Mouse (Mus musculus) liver, embryonic 16.5 days (tissue): ENCODE results near the gene Rpl36a-ps1. TPM values are rescaled to one million over a fixed set of nuclear protein-coding genes. Genes with fewer than 3 reads are reported as not detected.
"Not testable (repeated sequence)": the region's sequence is repeated elsewhere in the genome, so short reads cannot be mapped to it uniquely, and the experiment has no call there.

ENCODE experiments used
- ATAC-seq: fragments of 200-750 bp; cut with Nextera tagmentation; 2 replicates; pipeline ENCODE4 v1.8.0; 2017; ENCODE audit warnings: low read depth, mild to moderate bottlenecking, moderate number of reproducible peaks, moderate library complexity
- H3K27ac ChIP-seq: fragments of 300-500 bp; sonication (generic); 2 replicates; pipeline ENCODE4 v1.5.1; 2014; ENCODE audit warnings: mild to moderate bottlenecking, low read length
- H3K27me3 ChIP-seq: fragments of 300-500 bp; sonication (generic); 2 replicates; pipeline ENCODE4 v1.6.1; 2014; ENCODE audit warnings: low read depth, low read length, mixed read lengths; ENCODE audit not compliant: control insufficient read depth, insufficient read depth
- H3K36me3 ChIP-seq: fragments of 300-500 bp; sonication (generic); 2 replicates; pipeline ENCODE4 v1.6.1; 2014; ENCODE audit warnings: mild to moderate bottlenecking; ENCODE audit not compliant: control insufficient read depth, insufficient read depth
- H3K4me1 ChIP-seq: fragments of 300-500 bp; sonication (generic); 2 replicates; pipeline ENCODE4 v1.6.1; 2014; ENCODE audit warnings: low read depth, low read length, mixed read lengths; ENCODE audit not compliant: control insufficient read depth
- H3K4me2 ChIP-seq: fragments of 300-500 bp; sonication (generic); 2 replicates; pipeline ENCODE4 v1.6.1; 2014; ENCODE audit warnings: low read depth, low read length, mixed read lengths
- H3K4me3 ChIP-seq: fragments of 300-500 bp; sonication (generic); 2 replicates; pipeline ENCODE4 v1.5.1; 2014; ENCODE audit warnings: low read depth, mild to moderate bottlenecking, low read length
- H3K9ac ChIP-seq: fragments of 300-500 bp; sonication (generic); 2 replicates; pipeline ENCODE4 v1.6.1; 2014; ENCODE audit warnings: low read depth, low read length
- H3K9me3 ChIP-seq: fragments of 300-500 bp; sonication (generic); replicated peaks from 2 replicates; pipeline ENCODE4 v1.6.1; 2016; ENCODE audit warnings: low read length; ENCODE audit not compliant: control insufficient read depth
- WGBS: fragments of 180-500 bp; shearing (Covaris S2); extraction: QIAGEN DNeasy Blood & Tissue Kit; methylation state at CpG from one replicate; pipeline ENCODE4 v1.1.7; 2014; ENCODE audit not compliant: insufficient replicate concordance; 5-methylcytosine and 5-hydroxymethylcytosine counted together
- polyA plus RNA-seq: library from polyadenylated mRNA; unstranded; fragments of >200 nt; fragmentation: Nextera tagmentation; extraction: Ambion mirVana; gene quantifications from 2 replicates; pipeline ENCODE4 v1.2.1, GENCODE M21; 2015

Gene Rpl36a-ps1
- polyA plus RNA-seq: 0.47 and 0.52 TPM in 2 replicates

- no peaks in the 10 kb centered on the region for H3K4me1 ChIP-seq
- no peak within 1 kb of the TSS for H3K4me2 ChIP-seq
- no peaks in the 10 kb centered on the region for H3K36me3 ChIP-seq
- H3K9me3 ChIP-seq: no peaks in the 10 kb centered on the region
- no peak within 1 kb of the TSS for H3K4me3 ChIP-seq
- ATAC-seq: no peak
- WGBS: 74% methylated on average over 7 of the region's 7 CpGs
- H3K27ac ChIP-seq: no peak within 1 kb of the TSS
- no peaks in the 10 kb centered on the region for H3K27me3 ChIP-seq
- no peak within 1 kb of the TSS for H3K9ac ChIP-seq
Measured at GRCm38 (mm10) chr14:98994218-98994617, at the start of gene Rpl36a-ps1. TSS of gene Rpl36a-ps1 (minus strand) at chr14:98994318.

GRCm38 (mm10) chr14:99043499-99043898 is 49.4 kb upstream of the Rpl36a-ps1 start:
- Histone ChIP-seq H3K4me2 (peak overlapping the region; percentile 81; the same call in 1 of the 2 replicates), H3K9ac (no peak overlapping the region; the same call in 1 of the 2 replicates), H3K36me3 (no peaks in the 10 kb centered on the region), H3K4me1 (peaks cover 28% of the 10 kb centered on the region), H3K4me3 (peak overlapping the region; percentile 99), H3K9me3 (no peaks in the 10 kb centered on the region), H3K27me3 (no peaks in the 10 kb centered on the region), H3K27ac (no peak overlapping the region)
- WGBS: 33% methylated on average over 1 of the region's 1 CpGs
- no peak for ATAC-seq

GRCm38 (mm10) chr14:99041416-99041815 is 47.3 kb upstream of the Rpl36a-ps1 start:
- Histone ChIP-seq H3K4me2 (no peak overlapping the region), H3K4me3 (no peak overlapping the region), H3K27me3 (no peaks in the 10 kb centered on the region), H3K27ac (no peak overlapping the region), H3K9me3 (no peaks in the 10 kb centered on the region), H3K4me1 (peaks cover 19% of the 10 kb centered on the region), H3K9ac (no peak overlapping the region), H3K36me3 (no peaks in the 10 kb centered on the region)
- ATAC-seq: no peak
- WGBS: 39% methylated on average over 4 of the region's 4 CpGs

- not testable (repeated sequence) for ATAC-seq, H3K4me2 ChIP-seq
- WGBS: 85% methylated on average over 5 of the region's 5 CpGs
Measured at GRCm38 (mm10) chr14:99039308-99039707, 45.2 kb upstream of the Rpl36a-ps1 start.

GRCm38 (mm10) chr14:99037703-99038102 is 43.6 kb upstream of the Rpl36a-ps1 start:
- H3K27me3 ChIP-seq: no peaks in the 10 kb centered on the region
- H3K4me3 ChIP-seq: no peak overlapping the region
- H3K9me3 ChIP-seq: no peaks in the 10 kb centered on the region
- no peak overlapping the region for H3K27ac ChIP-seq
- no peak for ATAC-seq
- no peak overlapping the region for H3K9ac ChIP-seq
- peaks cover 5% of the 10 kb centered on the region for H3K4me1 ChIP-seq
- no peak overlapping the region for H3K4me2 ChIP-seq
- WGBS: 76% methylated on average over 2 of the region's 2 CpGs
- peaks cover 3% of the 10 kb centered on the region; the same call in 1 of the 2 replicates for H3K36me3 ChIP-seq

More at GRCm38 (mm10) chr14:99039308-99039707, 45.2 kb upstream of the Rpl36a-ps1 start:
- not testable (repeated sequence) for H3K9ac ChIP-seq, H3K4me3 ChIP-seq, H3K27me3 ChIP-seq, H3K27ac ChIP-seq, H3K9me3 ChIP-seq, H3K36me3 ChIP-seq
- peaks cover 15% of the 10 kb centered on the region for H3K4me1 ChIP-seq

GRCm38 (mm10) chr14:99036039-99036438 is 41.9 kb upstream of the Rpl36a-ps1 start:
- H3K4me2 ChIP-seq: no peak overlapping the region
- no peaks in the 10 kb centered on the region for H3K9me3 ChIP-seq
- peaks cover 3% of the 10 kb centered on the region; the same call in 1 of the 2 replicates for H3K36me3 ChIP-seq
- WGBS: 75% methylated on average over 4 of the region's 4 CpGs
- no peak overlapping the region for H3K27ac ChIP-seq
- no peak overlapping the region for H3K9ac ChIP-seq
- no peaks in the 10 kb centered on the region for H3K27me3 ChIP-seq
- no peak overlapping the region for H3K4me3 ChIP-seq
- peaks cover 1% of the 10 kb centered on the region; the same call in 1 of the 2 replicates for H3K4me1 ChIP-seq
- ATAC-seq: no peak

- WGBS: 92% methylated on average over 8 of the region's 8 CpGs
- not testable (repeated sequence) for ATAC-seq, H3K4me3 ChIP-seq, H3K27ac ChIP-seq, H3K9ac ChIP-seq, H3K27me3 ChIP-seq, H3K4me2 ChIP-seq, H3K4me1 ChIP-seq, H3K9me3 ChIP-seq, H3K36me3 ChIP-seq
Measured at GRCm38 (mm10) chr14:99034851-99035250, 40.7 kb upstream of the Rpl36a-ps1 start.

GRCm38 (mm10) chr14:99032596-99032995 is 38.5 kb upstream of the Rpl36a-ps1 start:
- Histone ChIP-seq H3K4me2 (no peak overlapping the region), H3K36me3 (peaks cover 3% of the 10 kb centered on the region; the same call in 1 of the 2 replicates), H3K4me1 (no peaks in the 10 kb centered on the region), H3K27ac (no peak overlapping the region), H3K9me3 (no peaks in the 10 kb centered on the region), H3K27me3 (no peaks in the 10 kb centered on the region), H3K4me3 (no peak overlapping the region), H3K9ac (no peak overlapping the region)
- no peak for ATAC-seq
- 72% methylated on average over 5 of the region's 5 CpGs for WGBS

- no peaks in the 10 kb centered on the region for H3K27me3 ChIP-seq
- H3K4me1 ChIP-seq: no peaks in the 10 kb centered on the region
- H3K4me2 ChIP-seq: no peak overlapping the region
- H3K9me3 ChIP-seq: no peaks in the 10 kb centered on the region
- no peak overlapping the region for H3K4me3 ChIP-seq
- H3K36me3 ChIP-seq: peaks cover 3% of the 10 kb centered on the region; the same call in 1 of the 2 replicates
- H3K27ac ChIP-seq: no peak overlapping the region
- H3K9ac ChIP-seq: no peak overlapping the region
- 81% methylated on average over 5 of the region's 5 CpGs for WGBS
- no peak for ATAC-seq
Measured at GRCm38 (mm10) chr14:99031337-99031873, 37.3 kb upstream of the Rpl36a-ps1 start.
